Mouse (Mus musculus) spleen, adult 2 months (tissue): ENCODE results near the gene Ruvbl2. TPM values are rescaled to one million over a fixed set of nuclear protein-coding genes. Genes with fewer than 3 reads are reported as not detected.
A peak's percentile ranks its signal among the peaks of the same experiment; 100 is the strongest.
"Not testable (repeated sequence)": the region's sequence is repeated elsewhere in the genome, so short reads cannot be mapped to it uniquely, and the experiment has no call there.

Experiments used
- DNase-seq, 2 experiments: peaks; one replicate each; pipeline versions ENCODE4 v3.0.0 to v3.0.0-alpha.2; 2012 to 2021; ENCODE audit warnings: low spot score in 2 of 2, low read depth in 1 of 2
- H3K27ac ChIP-seq: fragments of 200-500 bp; 2 replicates; pipeline ENCODE4 v1.5.1; 2012; ENCODE audit warnings: low read length, inconsistent platforms; ENCODE audit not compliant: insufficient read depth
- H3K27me3 ChIP-seq: fragments of 200-500 bp; 2 replicates; pipeline ENCODE4 v1.6.1; 2012; ENCODE audit warnings: mild to moderate bottlenecking, moderate library complexity, low read length, inconsistent platforms; ENCODE audit not compliant: control insufficient read depth, insufficient read depth
- H3K36me3 ChIP-seq: fragments of 200-500 bp; 2 replicates; pipeline ENCODE4 v1.6.1; 2012; ENCODE audit warnings: mild to moderate bottlenecking, low read length, inconsistent platforms; ENCODE audit not compliant: control insufficient read depth, insufficient read depth
- H3K4me1 ChIP-seq: fragments of 200-500 bp; 2 replicates; pipeline ENCODE4 v1.6.1; 2011; ENCODE audit warnings: inconsistent platforms; ENCODE audit not compliant: control insufficient read depth, insufficient read depth, insufficient read length
- H3K4me3 ChIP-seq: fragments of 200-500 bp; 2 replicates; pipeline ENCODE4 v1.5.1; 2011; ENCODE audit warnings: mild to moderate bottlenecking, inconsistent platforms; ENCODE audit not compliant: insufficient read depth, insufficient read length; ENCODE audit errors: extremely low read depth
- CTCF ChIP-seq: fragments of 200-500 bp; IDR thresholded peaks from 2 replicates; pipeline ENCODE4 v1.5.1; 2011; ENCODE audit warnings: mild to moderate bottlenecking, inconsistent platforms; ENCODE audit not compliant: insufficient read depth, insufficient read length, insufficient replicate concordance; ENCODE audit errors: extremely low read depth
- POLR2A ChIP-seq: fragments of 200-500 bp; IDR thresholded peaks from 2 replicates; pipeline ENCODE4 v1.6.1; 2011; ENCODE audit warnings: low read depth, low read length, inconsistent platforms
- WGBS: fragments of 180-500 bp; shearing (Covaris S2); methylation state at CpG from one replicate; pipeline ENCODE4 v1.1.7; 2018; 5-methylcytosine and 5-hydroxymethylcytosine counted together
- polyA plus RNA-seq: library from polyadenylated mRNA; depleted of rRNA; stranded (reverse); fragments of >200 nt; gene quantifications from 2 replicates; pipeline ENCODE4 v1.2.3, GENCODE M21; 2012

The Ruvbl2 gene
- polyA plus RNA-seq, 1 experiment: 55.3 TPM

GRCm38 (mm10) chr7:45466283-45467089 lies 28.6 kb upstream of the Ruvbl2 start, which contains the start of gene Bax:
Bax (minus strand) TSS chr7:45466898.
- peaks cover 17% of the 10 kb centered on the region for H3K36me3 ChIP-seq
- WGBS: 1% methylated on average over 58 of the region's 58 CpGs
- no peaks in the 10 kb centered on the region for H3K27me3 ChIP-seq
- H3K27ac ChIP-seq: peak within 1 kb of the TSS; percentile 79
- TF ChIP-seq POLR2A (peak; percentile 88), CTCF (no peak)
- H3K4me3 ChIP-seq: peak within 1 kb of the TSS; percentile 90
- peak; percentile 89 to 94 for DNase-seq
- peaks cover 7% of the 10 kb centered on the region for H3K4me1 ChIP-seq

- 78% methylated on average over 9 of the region's 9 CpGs for WGBS
- Histone ChIP-seq H3K36me3 (peaks cover 19% of the 10 kb centered on the region), H3K27me3 (no peaks in the 10 kb centered on the region), H3K27ac (no peak overlapping the region), H3K4me1 (peaks cover 7% of the 10 kb centered on the region), H3K4me3 (0 out of 2 replicates have a peak overlapping the region, but pooled peaks have one; percentile 90)
- no peak for DNase-seq
- TF ChIP-seq POLR2A: no peak
- no peak for TF ChIP-seq CTCF
Observed at GRCm38 (mm10) chr7:45465549-45465948, 27.7 kb upstream of the Ruvbl2 start.

- Histone ChIP-seq H3K4me3 (no peak overlapping the region), H3K27ac (no peak overlapping the region), H3K36me3 (peaks cover 19% of the 10 kb centered on the region), H3K4me1 (peaks cover 7% of the 10 kb centered on the region), H3K27me3 (no peaks in the 10 kb centered on the region)
- WGBS: 95% methylated on average over 12 of the region's 12 CpGs
- DNase-seq: no peak
- no peak for TF ChIP-seq POLR2A
Observed at GRCm38 (mm10) chr7:45465112-45465511, 27.2 kb upstream of the Ruvbl2 start.

- WGBS: 93% methylated on average over 7 of the region's 7 CpGs
- H3K36me3 ChIP-seq: peaks cover 19% of the 10 kb centered on the region
- no peak overlapping the region for H3K4me3 ChIP-seq
- no peak overlapping the region for H3K27ac ChIP-seq
- no peak for DNase-seq
- TF ChIP-seq CTCF (no peak), POLR2A (no peak)
- no peaks in the 10 kb centered on the region for H3K27me3 ChIP-seq
- peaks cover 7% of the 10 kb centered on the region for H3K4me1 ChIP-seq
Observed at GRCm38 (mm10) chr7:45463987-45464778, 26.3 kb upstream of the Ruvbl2 start.

GRCm38 (mm10) chr7:45462868-45463267 lies 25.0 kb upstream of the Ruvbl2 start:
- not testable (repeated sequence) for DNase-seq, H3K27ac ChIP-seq, H3K4me3 ChIP-seq, H3K27me3 ChIP-seq, H3K4me1 ChIP-seq
- peaks cover 27% of the 10 kb centered on the region for H3K36me3 ChIP-seq
- 78% methylated on average over 4 of the region's 4 CpGs for WGBS

GRCm38 (mm10) chr7:45462325-45462724 lies 24.4 kb upstream of the Ruvbl2 start:
- Histone ChIP-seq H3K4me3 (no peak overlapping the region), H3K4me1 (peaks cover 10% of the 10 kb centered on the region), H3K36me3 (peaks cover 31% of the 10 kb centered on the region), H3K27ac (no peak overlapping the region), H3K27me3 (no peaks in the 10 kb centered on the region)
- TF ChIP-seq CTCF (no peak), POLR2A (no peak)
- WGBS: 91% methylated on average over 4 of the region's 4 CpGs
- no peak for DNase-seq

- peaks cover 33% of the 10 kb centered on the region for H3K36me3 ChIP-seq
- WGBS: 94% methylated on average over 4 of the region's 4 CpGs
- DNase-seq: no peak
- no peak overlapping the region for H3K27ac ChIP-seq
- no peak overlapping the region for H3K4me3 ChIP-seq
- H3K27me3 ChIP-seq: no peaks in the 10 kb centered on the region
- TF ChIP-seq POLR2A (no peak), CTCF (no peak)
- peaks cover 13% of the 10 kb centered on the region for H3K4me1 ChIP-seq
Observed at GRCm38 (mm10) chr7:45461781-45462180, 23.9 kb upstream of the Ruvbl2 start.
